Mouse (Mus musculus) left cerebral cortex, adult 8-10 months (tissue): ENCODE results near the gene Retn. TPM values are rescaled to one million over a fixed set of nuclear protein-coding genes. Genes with fewer than 3 reads are reported as not detected.
A peak's percentile ranks its signal among the peaks of the same experiment; 100 is the strongest.

Source experiments
- DNase-seq, 2 experiments: peaks; one replicate each; pipeline ENCODE4 v3.0.0; 2022; ENCODE audit warnings: low spot score in 2 of 2
- total RNA-seq, 4 experiments: library from RNA; stranded (reverse); gene quantifications; 2 replicates each; pipeline ENCODE4 v1.2.4; 2022

Retn gene
- total RNA-seq, 4 experiments from 2014 or later: 0.96 to 1.5 (median 1.1) TPM

- DNase-seq: no peak
Measured at GRCm38 (mm10) chr8:3660889-3661288, 5.3 kb downstream of the Retn start.

- DNase-seq: no peak
Measured at GRCm38 (mm10) chr8:3664405-3664804, 8.8 kb downstream of the Retn start.

DNA sequence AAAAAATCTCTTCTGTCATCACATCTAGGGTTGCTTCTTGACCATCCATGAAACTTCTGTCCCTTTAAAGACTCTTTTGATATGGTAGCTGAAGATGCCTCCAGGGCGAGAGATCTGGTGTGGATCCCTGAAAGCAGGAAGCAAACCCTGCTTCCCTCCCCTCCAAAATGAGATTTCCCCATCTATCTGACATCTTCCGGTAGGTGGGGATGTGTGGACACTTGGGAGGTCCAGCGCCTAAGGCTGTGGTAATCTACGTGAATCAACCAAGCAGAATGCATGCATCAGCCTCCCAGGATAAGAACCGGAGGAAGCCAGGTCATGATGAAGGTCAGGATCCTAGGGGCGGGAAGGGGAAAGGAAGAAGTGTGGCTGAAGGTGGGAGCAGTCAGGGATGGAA is 9.9 kb downstream of the Retn start, which contains the start of gene Mcemp1:
Gene Mcemp1, plus strand, starts transcription at position 248 of the 400 bp plus-strand sequence.
- no peak for DNase-seq

DNA sequence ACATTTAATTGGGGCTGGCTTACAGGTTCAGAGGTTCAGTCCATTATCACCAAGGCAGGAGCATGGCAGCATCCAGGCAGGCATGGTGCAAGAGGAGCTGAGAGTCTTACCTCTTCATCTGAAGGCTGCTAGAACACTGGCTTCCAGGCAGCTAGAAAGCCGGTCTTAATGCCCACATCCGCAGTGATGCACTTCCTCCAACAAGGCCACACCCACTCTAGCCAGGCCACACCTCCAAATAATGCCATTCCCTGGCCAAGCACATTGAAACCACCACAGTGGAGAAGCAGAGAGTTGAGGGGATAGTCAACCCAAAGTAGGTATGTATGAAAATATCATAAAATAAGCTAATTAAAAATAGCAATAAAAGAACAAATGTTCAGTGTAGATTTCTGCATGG is 14.8 kb downstream of the Retn start:
- DNase-seq: no peak

DNA sequence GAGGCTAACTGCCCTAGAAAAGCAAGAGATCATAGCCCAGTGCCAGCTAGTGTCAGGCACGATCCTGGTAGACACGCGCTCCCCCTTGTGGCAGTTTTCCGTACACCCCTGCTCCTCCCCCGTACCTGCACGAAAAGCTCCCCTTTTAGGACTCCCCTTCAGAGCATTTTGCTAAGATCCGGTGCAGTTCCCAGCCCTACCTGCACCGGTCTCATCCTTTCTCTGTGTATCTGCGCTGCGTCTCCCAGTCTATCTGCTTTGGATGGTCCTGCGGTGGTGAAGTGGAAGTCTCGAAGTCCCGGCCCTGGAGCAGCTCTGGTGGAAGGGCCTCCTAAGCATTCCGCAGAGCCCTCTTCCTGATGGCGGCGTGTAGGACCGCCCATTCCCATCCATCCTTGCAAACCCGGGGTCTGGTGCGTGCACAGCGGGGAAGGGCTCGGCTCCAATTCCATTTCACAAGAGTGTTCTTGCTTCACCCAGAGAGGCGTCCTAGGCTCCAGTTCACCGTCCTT is 16.5 kb downstream of the Retn start, which contains the start of gene Fcor:
Gene Fcor, minus strand, starts transcription at position 383 of the 512 bp plus-strand sequence.
- DNase-seq: peak; percentile 74 to 88

GRCm38 (mm10) chr8:3674671-3675070 is 19.1 kb downstream of the Retn start:
- DNase-seq: no peak

- peak; percentile 90 to 91 for DNase-seq
Measured at GRCm38 (mm10) chr8:3676131-3676992, 20.8 kb downstream of the Retn start, which contains the start of gene Trappc5. TSS of gene Trappc5 (plus strand) at chr8:3676299.

DNA sequence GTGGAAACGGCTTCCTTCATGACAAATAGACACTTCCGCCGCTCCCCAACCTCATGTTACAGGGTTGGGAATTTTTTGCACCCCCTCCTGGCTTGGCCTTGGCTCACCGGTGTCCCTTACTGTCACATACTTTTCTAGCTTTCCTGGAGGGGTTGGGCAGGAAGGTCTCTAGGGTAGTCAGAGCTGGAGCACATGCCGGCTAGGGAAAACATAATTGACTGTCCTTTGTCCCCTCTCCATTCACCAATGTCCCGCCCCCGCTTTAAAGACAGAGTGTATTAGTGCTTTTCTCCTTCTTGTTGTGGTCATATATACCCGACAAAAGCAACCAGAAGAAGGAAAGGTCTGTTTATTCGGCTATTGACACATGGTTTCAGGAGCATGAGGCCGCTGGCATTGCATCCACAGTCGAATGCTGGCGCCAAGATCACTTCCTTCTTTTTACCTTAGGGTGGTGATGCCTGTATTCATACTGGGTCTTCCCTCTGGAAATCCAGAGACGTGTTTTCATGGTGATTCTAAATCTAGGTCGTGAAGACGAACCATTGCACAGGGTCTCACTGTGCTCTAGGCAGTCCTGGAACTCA is 21.5 kb downstream of the Retn start:
- DNase-seq: no peak

DNA sequence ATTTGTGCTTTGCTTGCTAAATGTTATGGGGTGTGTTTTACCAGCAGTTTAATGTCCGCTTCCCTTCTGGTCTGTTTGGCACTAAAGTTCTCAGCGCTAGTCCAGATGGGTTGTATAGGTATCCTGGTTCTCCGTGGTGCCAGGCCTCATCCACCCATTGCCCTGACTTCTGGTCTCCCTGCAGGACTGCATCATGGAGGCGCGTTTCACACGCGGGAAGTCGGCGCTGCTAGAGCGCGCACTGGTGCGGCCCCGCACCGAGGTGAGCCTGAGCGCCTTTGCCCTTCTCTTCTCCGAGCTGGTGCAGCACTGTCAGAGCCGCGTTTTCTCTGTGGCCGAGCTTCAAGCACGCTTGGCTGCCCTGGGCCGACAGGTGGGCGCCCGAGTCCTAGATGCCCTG is 23.3 kb downstream of the Retn start:
- no peak for DNase-seq

- DNase-seq: no peak
Measured at GRCm38 (mm10) chr8:3679236-3679635, 23.7 kb downstream of the Retn start.

GRCm38 (mm10) chr8:3679656-3680055 is 24.1 kb downstream of the Retn start:
- DNase-seq: no peak

DNA sequence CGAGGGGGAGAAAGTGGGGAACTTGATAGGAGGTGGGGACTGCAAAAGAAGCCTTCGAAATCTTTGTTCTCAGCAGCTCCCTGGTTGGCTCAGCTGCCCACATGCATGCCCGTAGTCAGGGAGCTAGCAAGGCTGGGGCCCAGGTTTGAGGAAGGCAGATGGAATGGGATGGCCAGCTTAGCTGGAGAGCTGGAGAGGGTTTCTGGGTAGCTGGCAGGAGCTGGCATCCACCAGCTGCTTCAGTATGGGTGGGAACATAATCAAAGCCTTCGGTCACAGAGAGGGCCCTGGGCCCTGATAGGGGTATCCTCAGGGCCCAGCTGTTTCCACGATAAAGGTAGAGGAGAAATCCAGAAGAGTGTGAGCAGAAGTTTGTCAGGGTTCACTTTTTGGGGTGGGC is 26.9 kb downstream of the Retn start:
- no peak for DNase-seq

DNA sequence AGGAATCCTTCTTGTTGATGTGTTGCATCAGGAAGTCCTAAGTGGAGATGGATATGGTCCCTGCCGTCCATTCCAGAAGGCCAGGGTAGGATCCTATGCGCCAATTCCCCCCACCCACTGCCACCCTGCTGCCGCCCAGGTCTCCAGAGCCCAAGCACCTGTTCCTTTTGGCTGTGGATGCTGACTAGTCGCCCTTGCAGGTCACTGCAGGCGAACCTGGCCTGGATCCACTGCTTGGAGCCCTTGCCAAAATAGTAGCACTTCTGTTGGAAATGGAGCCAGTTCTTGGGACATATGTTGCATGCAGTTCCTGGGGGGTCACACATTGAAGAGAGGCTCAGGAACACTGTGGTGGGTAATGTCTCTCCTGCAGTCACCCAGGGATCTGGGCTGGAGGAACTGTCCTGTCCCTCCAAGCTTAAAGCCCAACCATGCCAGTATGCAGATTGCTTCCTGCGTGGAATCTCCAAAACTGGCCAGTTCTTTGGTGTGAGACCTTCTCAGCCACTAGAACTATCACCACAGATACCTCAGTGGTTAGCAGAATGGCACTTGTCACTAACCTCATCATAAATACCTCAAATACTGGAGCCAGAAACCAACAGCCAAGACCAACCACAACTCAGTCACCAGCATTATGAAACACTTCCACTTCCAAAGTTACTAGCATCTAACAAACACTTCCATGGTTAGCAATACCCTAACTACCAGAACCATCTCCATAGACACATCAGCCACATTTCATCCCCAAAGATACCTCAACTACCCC is 28.0 kb downstream of the Retn start:
- no peak for DNase-seq

DNA sequence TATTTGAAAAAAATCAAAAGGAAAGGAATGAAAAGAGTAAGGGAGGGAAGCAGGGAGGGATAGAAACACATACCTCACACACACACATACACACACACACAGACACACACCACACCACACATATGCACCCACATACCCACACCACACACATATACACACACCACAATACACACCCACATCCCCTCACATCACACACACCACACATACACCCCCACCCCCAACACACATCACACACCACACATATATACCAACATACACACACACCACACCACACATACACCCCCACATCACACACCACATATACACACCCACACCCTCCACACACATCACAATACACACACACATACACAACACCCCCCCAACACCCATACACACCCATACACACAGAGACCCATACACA is 29.0 kb downstream of the Retn start:
- no peak for DNase-seq

DNA sequence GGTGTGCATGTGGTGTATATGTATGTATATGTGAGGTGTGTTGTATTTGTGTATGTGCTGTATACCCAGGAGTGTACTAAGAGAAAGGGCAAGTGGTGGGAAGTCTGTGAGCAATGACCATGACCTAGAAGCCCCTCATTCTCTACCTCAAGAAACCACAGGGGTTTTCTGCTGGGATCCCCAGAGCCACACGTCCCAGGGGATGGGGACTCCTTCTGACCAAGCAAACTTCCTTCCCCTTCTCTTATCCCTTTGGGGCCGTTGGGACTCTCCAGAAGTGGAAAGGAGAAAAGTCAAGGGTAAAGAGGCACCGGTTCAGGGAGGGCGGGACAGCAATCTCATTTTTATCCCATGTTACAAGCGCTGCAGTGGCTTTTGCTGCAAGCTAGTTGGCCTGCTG is 29.9 kb downstream of the Retn start:
- DNase-seq: no peak

DNA sequence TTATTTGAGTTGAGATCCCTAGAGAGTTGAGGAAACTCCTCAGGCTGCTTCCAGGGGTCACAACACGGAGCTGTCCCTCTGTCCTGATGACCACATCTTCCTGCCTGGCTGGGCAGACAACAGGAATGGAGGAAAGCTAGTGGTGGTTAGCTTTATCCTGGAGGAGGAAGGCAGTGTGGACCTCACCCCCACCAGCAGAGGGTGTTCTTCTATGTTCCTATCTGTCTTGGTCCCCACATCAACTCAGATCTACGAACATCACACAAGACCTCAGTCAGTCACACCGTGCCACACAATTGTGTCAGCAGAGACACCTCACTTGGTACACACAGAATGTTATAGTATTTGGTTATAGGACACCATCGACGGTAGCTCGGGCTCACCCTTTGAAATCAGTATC is 32.0 kb downstream of the Retn start:
- no peak for DNase-seq

DNA sequence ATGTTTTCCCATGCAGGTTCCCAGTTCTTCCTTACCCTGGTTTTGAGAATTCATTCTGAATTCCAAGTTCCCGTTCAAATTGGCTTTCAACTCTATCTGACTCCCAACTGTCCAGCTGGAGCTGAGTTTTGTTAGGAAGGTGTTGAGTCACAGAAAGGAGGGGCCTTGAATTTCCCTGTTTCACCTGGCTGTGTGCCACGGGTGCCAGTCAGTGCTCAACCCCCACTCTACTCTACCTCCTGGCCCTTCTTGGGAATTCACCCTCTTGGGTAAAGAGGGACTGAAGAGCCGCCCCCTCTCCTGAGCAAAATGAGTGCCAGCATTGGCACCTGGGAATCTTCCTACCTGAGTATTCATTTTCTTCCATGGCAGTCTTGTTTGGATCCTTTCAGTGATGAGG is 35.2 kb downstream of the Retn start:
- no peak for DNase-seq

DNA sequence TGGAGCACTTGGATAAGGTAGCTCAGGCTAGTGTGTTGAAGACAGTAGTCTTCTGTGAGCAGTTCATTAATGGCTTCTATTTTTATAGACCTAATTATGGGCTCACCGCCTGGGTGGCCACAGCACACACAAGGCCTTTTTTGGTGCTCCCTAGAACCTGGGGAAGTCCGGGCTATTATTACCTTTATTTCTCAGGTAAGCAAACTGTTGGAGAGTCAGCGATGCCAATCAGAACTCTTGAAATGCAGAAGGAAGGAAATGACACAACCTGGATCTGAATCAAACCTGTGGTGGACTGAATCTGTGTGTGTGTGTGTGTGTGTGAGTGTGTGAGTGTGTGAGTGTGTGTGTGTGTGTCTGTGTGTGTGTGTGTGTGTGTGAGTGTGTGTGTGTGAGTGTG is 38.6 kb downstream of the Retn start, which contains the start of gene Fcer2a:
Gene Fcer2a, minus strand, starts transcription at position 55 of the 400 bp plus-strand sequence.
- no peak for DNase-seq

DNA sequence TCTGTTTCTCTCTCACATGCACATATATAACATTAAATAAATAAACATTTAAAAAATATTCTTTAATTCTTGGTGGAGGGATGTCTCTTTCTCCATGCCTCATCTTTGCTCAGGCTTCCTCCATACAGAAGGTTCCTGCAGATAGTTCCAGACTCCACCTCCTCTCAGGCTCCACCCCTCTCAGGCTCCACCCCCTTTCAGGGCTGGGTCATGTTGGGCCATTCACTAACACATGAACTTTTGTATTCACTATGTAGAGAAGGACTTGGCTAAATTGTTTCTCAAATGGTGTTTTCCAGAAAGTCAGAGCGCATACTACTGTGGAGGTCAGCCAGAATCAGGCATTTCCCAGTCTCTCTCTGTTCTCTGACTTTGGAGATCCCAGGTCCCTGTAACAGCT is 45.9 kb downstream of the Retn start:
- no peak for DNase-seq

- no peak for DNase-seq
Measured at GRCm38 (mm10) chr8:3705711-3706110, 50.1 kb downstream of the Retn start.

- DNase-seq: no peak
Measured at GRCm38 (mm10) chr8:3707611-3708010, 52.0 kb downstream of the Retn start.
